Comparison of ENCODE assay signal across 8 mouse cellular contexts in the genomic region with DNA sequence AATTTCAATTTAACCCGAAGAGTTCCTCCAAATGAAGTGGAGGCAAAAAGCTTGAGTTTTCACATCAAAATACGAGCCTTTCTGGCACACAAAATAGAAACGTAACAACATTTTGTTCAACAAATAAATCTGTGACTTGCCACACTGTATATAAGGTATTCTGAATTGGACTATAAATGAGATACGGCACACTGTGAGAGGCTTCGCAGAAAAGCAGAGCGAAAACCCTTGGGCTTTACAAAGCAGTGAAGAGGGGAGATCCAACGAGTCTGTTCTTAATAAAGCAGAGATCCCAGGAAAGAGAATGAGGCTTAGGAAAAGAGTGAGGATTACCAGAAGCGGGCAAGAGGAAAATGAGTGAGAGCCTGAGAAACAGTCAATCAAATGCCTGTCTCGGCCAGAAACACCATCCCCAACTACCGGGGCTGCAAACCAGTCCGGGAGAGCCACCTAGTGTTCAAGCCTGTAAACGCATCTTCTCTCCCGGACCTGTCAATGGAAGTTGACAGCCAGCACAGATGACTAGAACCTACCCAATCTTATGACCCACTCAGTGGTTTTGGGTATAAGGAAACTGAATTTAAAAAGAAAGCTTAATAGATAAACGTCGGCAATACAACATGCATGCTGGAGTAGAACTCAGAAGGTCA. TPM values are rescaled to one million over a fixed set of nuclear protein-coding genes. Genes with fewer than 3 reads are reported as not detected.
DNase-seq lines count a peak whose midpoint lies in the region; ATAC-seq and TF ChIP-seq lines count a peak whose summit lies in the region.

No protein-coding gene starts in this region.

- ATAC-seq in forebrain, embryonic 15.5 days (replicated peaks): peak; percentile 95
- ATAC-seq in intestine, postnatal 0 days: no peak
- peak; percentile 94 for ATAC-seq in midbrain, embryonic 15.5 days (replicated peaks)

- no peaks in the 10 kb centered on the region for H3K27me3 ChIP-seq in forebrain, embryonic 15.5 days
- H3K27me3 ChIP-seq in intestine, postnatal 0 days (replicated peaks; ENCODE audit: control insufficient read depth, insufficient read depth, low read length): no peaks in the 10 kb centered on the region
- H3K27me3 ChIP-seq in midbrain, embryonic 15.5 days (replicated peaks): no peaks in the 10 kb centered on the region
- H3K27me3 ChIP-seq in testis, adult 2 months (ENCODE audit: control insufficient read depth, insufficient read depth, low read length): no peaks in the 10 kb centered on the region

- no peak overlapping the region for H3K4me3 ChIP-seq in forebrain, embryonic 15.5 days
- H3K4me3 ChIP-seq in intestine, postnatal 0 days (ENCODE audit: low read depth, low read length): no peak overlapping the region
- H3K4me3 ChIP-seq in midbrain, embryonic 15.5 days: no peak overlapping the region
- H3K4me3 ChIP-seq in testis, adult 2 months (ENCODE audit: control insufficient read depth, low read depth, low read length): no peak overlapping the region

- no peak overlapping the region for H3K27ac ChIP-seq in forebrain, embryonic 15.5 days (replicated peaks)
- H3K27ac ChIP-seq in intestine, postnatal 0 days (ENCODE audit: low read depth, low read length): no peak overlapping the region
- H3K27ac ChIP-seq in midbrain, embryonic 15.5 days: no peak overlapping the region
- H3K27ac ChIP-seq in testis, adult 2 months (ENCODE audit: control insufficient read depth, insufficient read depth, low read depth, low read length): no peak overlapping the region

- peak; percentile 28 for DNase-seq in heart, adult 8-10 months (ENCODE audit: low spot score)
- DNase-seq in heart, adult 11 months: no peak
- peak; percentile 40 for DNase-seq in cerebellum, adult 11 months
- peak; percentile 71 to 85 for DNase-seq in left cerebral cortex, postnatal 14 days (ENCODE audit: low spot score in 2 of 2)

- WGBS in forebrain, embryonic 15.5 days: 35% methylated on average over 15 of the region's 15 CpGs
- WGBS in intestine, postnatal 0 days: 38% methylated on average over 15 of the region's 15 CpGs
- WGBS in midbrain, embryonic 15.5 days: 29% methylated on average over 15 of the region's 15 CpGs

- no peaks in the 10 kb centered on the region for H3K4me1 ChIP-seq in forebrain, embryonic 15.5 days
- no peaks in the 10 kb centered on the region for H3K4me1 ChIP-seq in intestine, postnatal 0 days (replicated peaks; ENCODE audit: control insufficient read depth, insufficient read depth, low read length)
- no peaks in the 10 kb centered on the region for H3K4me1 ChIP-seq in midbrain, embryonic 15.5 days
- H3K4me1 ChIP-seq in testis, adult 2 months (ENCODE audit: control insufficient read depth, insufficient read depth, low read length): no peaks in the 10 kb centered on the region

- intact Hi-C loops in left cerebral cortex, postnatal 14 days (cut with DNase I): loop anchor here (2.0 kb wide), 1 partner anchor 1900 kb away; no protein-coding TSS in a partner anchor

- no peaks in the 10 kb centered on the region for H3K9me3 ChIP-seq in forebrain, embryonic 15.5 days
- H3K9me3 ChIP-seq in intestine, postnatal 0 days (ENCODE audit: control insufficient read depth): no peaks in the 10 kb centered on the region
- H3K9me3 ChIP-seq in midbrain, embryonic 15.5 days: no peaks in the 10 kb centered on the region

- 0 out of 2 replicates have a peak overlapping the region, but pooled peaks have one; percentile 8 for H3K4me2 ChIP-seq in forebrain, embryonic 15.5 days (replicated peaks)
- no peak overlapping the region for H3K4me2 ChIP-seq in intestine, postnatal 0 days (replicated peaks; ENCODE audit: low read depth)
- peak overlapping the region; percentile 18; the same call in 1 of the 2 replicates for H3K4me2 ChIP-seq in midbrain, embryonic 15.5 days

- no peak for TF ChIP-seq POLR2A in testis, adult 2 months (IDR thresholded peaks at IDR 0.05; ENCODE audit: control insufficient read depth, low read depth, low read length)

- H3K9ac ChIP-seq in forebrain, embryonic 15.5 days (replicated peaks): no peak overlapping the region
- no peak overlapping the region for H3K9ac ChIP-seq in intestine, postnatal 0 days (ENCODE audit: low read depth, low read length)
- no peak overlapping the region for H3K9ac ChIP-seq in midbrain, embryonic 15.5 days

- peak; percentile 89 for TF ChIP-seq CTCF in intestine, postnatal 0 days (IDR thresholded peaks at IDR 0.05; ENCODE audit: low read depth)
- TF ChIP-seq CTCF in testis, adult 2 months (IDR thresholded peaks at IDR 0.05; ENCODE audit: control insufficient read depth, insufficient read depth, insufficient replicate concordance, low read depth, low read length): peak; percentile 66; the same call in 1 of the 2 replicates

- no peaks in the 10 kb centered on the region for H3K36me3 ChIP-seq in forebrain, embryonic 15.5 days
- no peaks in the 10 kb centered on the region for H3K36me3 ChIP-seq in intestine, postnatal 0 days (ENCODE audit: control insufficient read depth, insufficient read depth)
- H3K36me3 ChIP-seq in midbrain, embryonic 15.5 days (replicated peaks): no peaks in the 10 kb centered on the region
- no peaks in the 10 kb centered on the region for H3K36me3 ChIP-seq in testis, adult 2 months (ENCODE audit: control insufficient read depth, insufficient read depth, low read length)

RNA-seq across cellular contexts. Expression of gene Gm10283, which starts 36.2 kb away (rescaled TPM):
- not detected for total RNA-seq in heart, adult 8-10 months (2022)
- polyA plus RNA-seq in forebrain, embryonic 15.5 days (2015; fragmentation: Nextera tagmentation; extraction: Ambion mirVana): not detected in 2 replicates
- not detected in 2 replicates for polyA plus RNA-seq in intestine, postnatal 0 days (2015; fragmentation: Nextera tagmentation; extraction: Ambion mirVana)
- total RNA-seq in left cerebral cortex, postnatal 14 days (2021): not detected
- polyA plus RNA-seq in midbrain, embryonic 15.5 days (2015; fragmentation: Nextera tagmentation; extraction: Ambion mirVana): not detected in 2 replicates
- polyA plus RNA-seq in testis, adult 2 months (2012; rRNA removed): not detected in 2 replicates

RNA-seq across cellular contexts. Expression of gene Aadat, which starts 38.9 kb away (rescaled TPM):
- not detected for total RNA-seq in heart, adult 8-10 months (2022)
- polyA plus RNA-seq in forebrain, embryonic 15.5 days (2015; fragmentation: Nextera tagmentation; extraction: Ambion mirVana): 0.52 and 0.70 TPM in 2 replicates
- polyA plus RNA-seq in intestine, postnatal 0 days (2015; fragmentation: Nextera tagmentation; extraction: Ambion mirVana): 0.17 TPM in 1 of 2 replicates, not detected in the other
- total RNA-seq in left cerebral cortex, postnatal 14 days (2021): under 1 TPM; 0.24 to 0.63 TPM
- polyA plus RNA-seq in midbrain, embryonic 15.5 days (2015; fragmentation: Nextera tagmentation; extraction: Ambion mirVana): 1.9 TPM in 2 replicates
- polyA plus RNA-seq in testis, adult 2 months (2012; rRNA removed): 0.06 and 0.28 TPM in 2 replicates
